Mouse (Mus musculus) heart, embryonic 10.5 days (tissue): ENCODE data around the gene Cuedc1. TPM values are rescaled to one million over a fixed set of nuclear protein-coding genes. Genes with fewer than 3 reads are reported as not detected.
A peak's percentile ranks its signal among the peaks of the same experiment; 100 is the strongest.

Experiments
- DNase-seq: peaks from one replicate; pipeline ENCODE4 v3.0.0-alpha.2; 2017; ENCODE audit warnings: low spot score
- H3K27ac ChIP-seq: fragments of 300-500 bp; sonication (generic); 2 replicates; pipeline ENCODE4 v1.5.1; 2016; ENCODE audit warnings: mild to moderate bottlenecking
- H3K27me3 ChIP-seq: fragments of 300-500 bp; sonication (generic); 2 replicates; pipeline ENCODE4 v1.6.1; 2016; ENCODE audit warnings: mild to moderate bottlenecking; ENCODE audit not compliant: poor library complexity, insufficient read depth, severe bottlenecking
- H3K36me3 ChIP-seq: fragments of 300-500 bp; sonication (generic); 2 replicates; pipeline ENCODE4 v1.6.1; 2016; ENCODE audit warnings: mild to moderate bottlenecking, moderate library complexity
- H3K4me1 ChIP-seq: fragments of 300-500 bp; sonication (generic); 2 replicates; pipeline ENCODE4 v1.6.1; 2016; ENCODE audit warnings: mild to moderate bottlenecking
- H3K4me3 ChIP-seq: fragments of 300-500 bp; sonication (generic); 2 replicates; pipeline ENCODE4 v1.5.1; 2016; ENCODE audit warnings: mild to moderate bottlenecking, moderate library complexity
- H3K9me3 ChIP-seq: fragments of 300-500 bp; sonication (generic); 2 replicates; pipeline ENCODE4 v1.6.1; 2016; ENCODE audit warnings: mild to moderate bottlenecking, moderate library complexity
- WGBS: fragments of 180-500 bp; shearing (Covaris S2); methylation state at CpG from one replicate; pipeline ENCODE4 v1.1.7; 2016; 5-methylcytosine and 5-hydroxymethylcytosine counted together
- polyA plus RNA-seq: library from polyadenylated mRNA; unstranded; fragments of >200 nt; fragmentation: Nextera tagmentation; extraction: Ambion mirVana; gene quantifications from 2 replicates; pipeline ENCODE4 v1.2.1, GENCODE M21; 2016

Cuedc1 gene
- polyA plus RNA-seq, 1 experiment from 2014 or later = 17.9 TPM

- H3K27ac ChIP-seq = peak within 1 kb of the TSS; percentile 99
These were observed 30.1 kb upstream of the Cuedc1 start, which contains the start of gene Vezf1 for GRCm38 (mm10) chr11:88067586-88068410. TSS of gene Vezf1 (plus strand) at chr11:88068279.

DNA sequence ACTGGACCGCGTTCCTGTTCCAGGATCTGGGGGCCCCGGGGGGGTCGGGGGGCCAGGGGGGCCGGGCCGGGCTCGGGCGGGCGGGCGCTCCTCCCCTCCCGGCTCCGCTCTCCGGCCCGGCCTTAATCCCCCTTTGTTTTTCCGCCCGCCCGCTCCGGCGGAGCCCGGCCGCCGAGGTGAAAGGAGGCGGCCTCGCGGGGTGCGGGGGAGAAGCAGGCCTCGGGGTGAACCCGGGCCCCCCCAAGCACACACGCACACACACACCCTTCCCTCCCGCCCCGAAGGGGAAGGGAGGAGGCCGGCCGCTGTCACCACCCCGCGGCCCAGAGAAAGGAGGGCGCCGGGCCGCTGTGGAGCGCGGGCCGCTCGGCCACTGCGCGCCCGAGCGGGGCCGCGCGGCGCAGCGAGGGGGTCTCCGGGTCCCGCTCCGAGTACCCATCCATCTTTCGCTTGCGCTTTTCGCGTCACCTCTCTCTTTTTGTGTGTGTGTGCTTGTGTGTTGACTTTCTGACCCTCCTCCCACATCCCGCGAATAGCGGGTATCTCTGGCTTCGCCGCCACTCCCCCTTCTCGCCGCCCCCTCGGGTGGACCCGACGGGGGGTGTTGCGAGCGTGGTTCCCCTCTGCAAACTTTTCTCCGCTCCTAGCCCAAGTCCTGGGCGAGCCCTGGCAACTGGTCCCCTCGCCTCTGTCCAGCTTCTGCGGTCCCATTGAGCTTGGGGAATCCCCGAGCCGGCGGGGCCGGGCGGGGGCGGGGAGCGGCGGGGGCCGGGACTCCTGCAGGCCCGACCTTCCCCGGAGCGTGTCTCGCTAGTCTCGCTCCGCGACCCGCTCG lies 29.2 kb upstream of the Cuedc1 start:
- DNase-seq = peak; percentile 83
- H3K36me3 ChIP-seq = peaks cover 9% of the 10 kb centered on the region
- no peaks in the 10 kb centered on the region for H3K27me3 ChIP-seq
- no peaks in the 10 kb centered on the region for H3K9me3 ChIP-seq
- peaks cover 43% of the 10 kb centered on the region for H3K4me1 ChIP-seq
- under 1% methylated on average over 87 of the region's 92 CpGs for WGBS
- H3K4me3 ChIP-seq = peak overlapping the region; percentile 97
- peak overlapping the region; percentile 99 for H3K27ac ChIP-seq

More at GRCm38 (mm10) chr11:88067586-88068410, 30.1 kb upstream of the Cuedc1 start, which contains the start of gene Vezf1:
- H3K27me3 ChIP-seq = no peaks in the 10 kb centered on the region
- peaks cover 35% of the 10 kb centered on the region for H3K4me1 ChIP-seq
- peak within 1 kb of the TSS; percentile 97 for H3K4me3 ChIP-seq
- DNase-seq = peak; percentile 88
- no peaks in the 10 kb centered on the region for H3K9me3 ChIP-seq
- peaks cover under 1% of the 10 kb centered on the region; the same call in 1 of the 2 replicates for H3K36me3 ChIP-seq
- WGBS = 1% methylated on average over 71 of the region's 81 CpGs

GRCm38 (mm10) chr11:88069246-88069570 lies 28.6 kb upstream of the Cuedc1 start:
- peak overlapping the region; percentile 97 for H3K4me3 ChIP-seq
- H3K9me3 ChIP-seq = no peaks in the 10 kb centered on the region
- no peaks in the 10 kb centered on the region for H3K27me3 ChIP-seq
- DNase-seq = no peak
- peaks cover 15% of the 10 kb centered on the region for H3K36me3 ChIP-seq
- H3K4me1 ChIP-seq = peaks cover 44% of the 10 kb centered on the region
- WGBS = 0% methylated on average over 12 of the region's 12 CpGs
- H3K27ac ChIP-seq = peak overlapping the region; percentile 99

DNA sequence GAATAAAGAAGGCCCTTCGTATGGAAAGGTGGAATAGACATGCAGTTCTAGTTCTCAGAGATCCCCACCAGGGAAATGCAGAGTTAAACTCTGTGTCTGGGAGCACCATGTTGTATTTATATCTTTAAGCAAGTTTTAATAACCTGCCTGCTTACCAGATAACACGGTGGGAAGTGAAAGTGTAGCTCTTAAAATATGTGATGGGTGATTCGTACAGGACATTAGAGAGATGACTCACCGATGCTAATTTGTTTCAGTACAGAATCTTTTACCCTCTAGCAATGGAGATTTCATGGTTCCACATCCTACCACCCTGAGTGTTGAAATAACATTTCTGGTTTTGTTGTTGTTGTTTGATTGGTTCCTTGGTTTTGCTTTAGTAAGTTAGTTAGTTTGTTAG lies 27.5 kb upstream of the Cuedc1 start:
- Histone ChIP-seq H3K9me3 (no peaks in the 10 kb centered on the region), H3K27me3 (no peaks in the 10 kb centered on the region), H3K36me3 (peaks cover 26% of the 10 kb centered on the region), H3K4me3 (peak overlapping the region; percentile 97; the same call in 1 of the 2 replicates), H3K27ac (no peak overlapping the region), H3K4me1 (peaks cover 44% of the 10 kb centered on the region)
- WGBS = 46% methylated on average over 4 of the region's 4 CpGs
- DNase-seq = no peak

- Histone ChIP-seq H3K27ac (no peak overlapping the region), H3K4me3 (no peak overlapping the region), H3K27me3 (no peaks in the 10 kb centered on the region), H3K4me1 (peaks cover 44% of the 10 kb centered on the region), H3K9me3 (no peaks in the 10 kb centered on the region), H3K36me3 (peaks cover 27% of the 10 kb centered on the region)
- 75% methylated on average over 5 of the region's 5 CpGs for WGBS
- DNase-seq = no peak
These were observed 26.7 kb upstream of the Cuedc1 start for GRCm38 (mm10) chr11:88071113-88071512.

DNA sequence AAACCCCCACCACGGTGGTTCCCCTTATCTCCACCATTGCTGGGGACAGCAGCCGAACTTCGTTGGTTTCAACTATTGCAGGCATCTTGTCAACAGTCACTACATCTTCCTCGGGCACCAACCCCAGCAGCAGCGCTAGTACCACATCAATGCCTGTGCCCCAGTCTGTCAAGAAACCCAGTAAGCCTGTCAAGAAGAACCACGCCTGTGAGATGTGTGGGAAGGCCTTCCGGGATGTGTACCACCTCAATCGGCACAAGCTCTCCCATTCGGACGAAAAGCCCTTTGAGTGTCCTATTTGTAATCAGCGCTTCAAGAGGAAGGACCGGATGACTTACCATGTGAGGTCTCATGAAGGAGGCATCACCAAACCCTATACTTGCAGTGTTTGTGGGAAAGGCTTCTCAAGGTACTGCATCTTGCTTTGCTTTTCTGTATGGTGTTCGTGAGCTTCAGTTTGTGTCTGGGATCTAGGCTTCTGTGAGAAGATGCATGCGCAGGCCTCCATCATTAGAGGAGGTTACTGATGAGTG lies 24.4 kb upstream of the Cuedc1 start:
- H3K4me1 ChIP-seq = peaks cover 41% of the 10 kb centered on the region
- 68% methylated on average over 14 of the region's 14 CpGs for WGBS
- H3K36me3 ChIP-seq = peaks cover 50% of the 10 kb centered on the region
- DNase-seq = no peak
- H3K27me3 ChIP-seq = no peaks in the 10 kb centered on the region
- H3K9me3 ChIP-seq = no peaks in the 10 kb centered on the region
- no peak overlapping the region for H3K27ac ChIP-seq
- H3K4me3 ChIP-seq = no peak overlapping the region

- no peak for DNase-seq
- peaks cover 72% of the 10 kb centered on the region for H3K36me3 ChIP-seq
- WGBS = 77% methylated on average over 1 of the region's 1 CpGs
These were observed 22.2 kb upstream of the Cuedc1 start for GRCm38 (mm10) chr11:88075701-88076100.

DNA sequence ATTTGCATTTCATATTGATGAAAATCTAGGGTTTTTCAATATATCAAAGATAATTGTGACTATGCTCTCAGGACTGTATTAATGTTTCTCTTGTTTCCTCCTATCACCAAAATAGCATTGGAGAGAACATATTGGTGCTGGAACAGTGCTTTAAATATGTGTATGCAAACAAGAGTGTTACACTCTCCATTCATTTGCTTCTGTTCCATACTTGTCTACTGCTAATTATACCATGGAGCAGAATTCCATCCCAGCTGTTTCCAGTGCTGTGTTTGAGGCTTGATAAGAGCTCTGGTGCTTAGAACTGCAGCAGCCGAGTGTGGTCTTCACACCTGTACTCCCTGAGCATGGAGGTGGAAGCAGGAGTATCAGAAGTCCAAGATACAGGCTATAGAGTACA lies 21.5 kb upstream of the Cuedc1 start:
- peaks cover 22% of the 10 kb centered on the region for H3K4me1 ChIP-seq
- no peak overlapping the region for H3K4me3 ChIP-seq
- no peak for DNase-seq
- peaks cover 79% of the 10 kb centered on the region for H3K36me3 ChIP-seq
- WGBS = 34% methylated on average over 1 of the region's 1 CpGs
- H3K27ac ChIP-seq = no peak overlapping the region
- H3K9me3 ChIP-seq = no peaks in the 10 kb centered on the region
- no peaks in the 10 kb centered on the region for H3K27me3 ChIP-seq

More at GRCm38 (mm10) chr11:88075701-88076100, 22.2 kb upstream of the Cuedc1 start:
- no peaks in the 10 kb centered on the region for H3K9me3 ChIP-seq
- peaks cover 29% of the 10 kb centered on the region for H3K4me1 ChIP-seq
- H3K27ac ChIP-seq = no peak overlapping the region
- no peaks in the 10 kb centered on the region for H3K27me3 ChIP-seq
- no peak overlapping the region for H3K4me3 ChIP-seq

GRCm38 (mm10) chr11:88083699-88084098 lies 14.2 kb upstream of the Cuedc1 start:
- no peaks in the 10 kb centered on the region for H3K27me3 ChIP-seq
- no peak overlapping the region for H3K27ac ChIP-seq
- H3K4me3 ChIP-seq = no peak overlapping the region
- peaks cover 19% of the 10 kb centered on the region for H3K4me1 ChIP-seq
- H3K36me3 ChIP-seq = peaks cover 56% of the 10 kb centered on the region
- WGBS = 72% methylated on average over 6 of the region's 6 CpGs
- DNase-seq = no peak
- no peaks in the 10 kb centered on the region for H3K9me3 ChIP-seq

- peaks cover 23% of the 10 kb centered on the region for H3K36me3 ChIP-seq
- no peaks in the 10 kb centered on the region; the same call in 1 of the 2 replicates for H3K27me3 ChIP-seq
- 5% methylated on average over 25 of the region's 25 CpGs for whole genome bisulfite sequencing
- H3K27ac ChIP-seq = peak overlapping the region; percentile 77
- DNase-seq = peak; percentile 96
- H3K9me3 ChIP-seq = no peaks in the 10 kb centered on the region
- peaks cover 29% of the 10 kb centered on the region for H3K4me1 ChIP-seq
- H3K4me3 ChIP-seq = peak overlapping the region; percentile 61
These were observed 10.9 kb upstream of the Cuedc1 start for GRCm38 (mm10) chr11:88086737-88087627.

DNA sequence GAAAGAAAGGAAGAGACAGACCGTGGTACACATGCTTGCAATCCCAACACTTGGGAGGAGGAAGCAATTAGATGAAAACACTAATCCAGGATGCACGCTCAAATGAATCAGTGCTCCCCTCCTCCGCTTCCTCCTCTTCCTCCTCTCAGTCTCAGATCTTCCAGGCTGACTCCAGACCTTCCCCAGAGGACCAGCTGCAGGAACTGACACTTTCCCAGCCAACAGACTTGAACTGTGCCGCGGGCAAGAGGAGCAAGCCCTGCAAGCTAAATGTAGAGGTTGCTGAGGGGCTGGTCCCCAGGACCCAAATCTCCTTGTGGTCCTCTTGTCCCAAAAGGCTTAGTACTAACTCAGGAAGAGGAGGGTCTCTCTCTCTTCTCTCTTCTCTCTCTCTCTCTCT lies 8.7 kb upstream of the Cuedc1 start:
- no peak for DNase-seq
- H3K36me3 ChIP-seq = peaks cover 7% of the 10 kb centered on the region
- peaks cover 29% of the 10 kb centered on the region for H3K4me1 ChIP-seq
- H3K27me3 ChIP-seq = no peaks in the 10 kb centered on the region; the same call in 1 of the 2 replicates
- 47% methylated on average over 5 of the region's 5 CpGs for WGBS
- no peak overlapping the region for H3K27ac ChIP-seq
- no peak overlapping the region for H3K4me3 ChIP-seq
- H3K9me3 ChIP-seq = no peaks in the 10 kb centered on the region

DNA sequence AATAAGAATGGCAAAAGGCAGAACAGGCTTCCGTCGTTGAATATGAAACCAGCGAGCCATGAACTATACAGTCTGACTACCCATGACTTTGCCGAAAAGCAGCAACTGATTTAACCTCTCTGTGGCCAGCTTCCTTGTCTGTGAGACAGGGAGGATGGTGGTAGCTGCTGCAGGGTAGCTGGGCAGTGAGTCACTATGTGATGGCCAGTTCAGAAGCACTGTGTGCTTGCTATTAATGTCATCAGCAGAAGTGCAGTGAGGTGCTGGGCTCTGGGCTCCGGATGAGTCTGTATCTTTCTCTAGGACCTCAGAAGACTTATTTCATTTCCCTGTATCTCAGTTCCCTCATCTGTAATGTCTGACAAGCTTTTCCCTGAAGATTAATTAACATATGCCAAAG lies 7.6 kb upstream of the Cuedc1 start:
- Histone ChIP-seq H3K9me3 (no peaks in the 10 kb centered on the region), H3K27ac (no peak overlapping the region), H3K36me3 (no peaks in the 10 kb centered on the region), H3K4me3 (no peak overlapping the region), H3K4me1 (peaks cover 29% of the 10 kb centered on the region), H3K27me3 (no peaks in the 10 kb centered on the region; the same call in 1 of the 2 replicates)
- WGBS = 82% methylated on average over 5 of the region's 5 CpGs
- no peak for DNase-seq
